Mouse (Mus musculus): Measurements from ENCODE around the gene Zpr1. TPM values are rescaled to one million over a fixed set of nuclear protein-coding genes. Genes with fewer than 3 reads are reported as not detected.

Gene Zpr1
- polyA plus RNA-seq, 1 experiment from 2014 or later = 39.5 TPM

GRCm38 (mm10) chr9:46268343-46268873, 4.5 kb upstream of the Zpr1 start, which contains the start of gene Apoa5:
Gene Apoa5 (plus strand): TSS chr9:46268633.
- H3K9me3 ChIP-seq (replicated peaks) = no peaks in the 10 kb centered on the region
- peaks cover 18% of the 10 kb centered on the region for H3K4me1 ChIP-seq (replicated peaks)
- no peak within 1 kb of the TSS for H3K27ac ChIP-seq
- peaks cover 23% of the 10 kb centered on the region for H3K27me3 ChIP-seq
- H3K4me3 ChIP-seq (replicated peaks) = no peak within 1 kb of the TSS
- WGBS (ENCODE audit: insufficient replicate concordance) = 35% methylated on average over 7 of the region's 7 CpGs
- ATAC-seq (ENCODE audit: low read depth) (no peak), DNase-seq (no peak)
- H3K4me2 ChIP-seq = no peak within 1 kb of the TSS
- H3K9ac ChIP-seq = no peak within 1 kb of the TSS
- H3K36me3 ChIP-seq = no peaks in the 10 kb centered on the region

GRCm38 (mm10) chr9:46269125-46269524, 3.7 kb upstream of the Zpr1 start:
- ATAC-seq (ENCODE audit: low read depth) = no peak
- WGBS (ENCODE audit: insufficient replicate concordance) = 67% methylated on average over 5 of the region's 5 CpGs
- no peak overlapping the region for H3K4me3 ChIP-seq (replicated peaks)

GRCm38 (mm10) chr9:46270782-46271181, 2.1 kb upstream of the Zpr1 start:
- H3K9me3 ChIP-seq (replicated peaks) = no peaks in the 10 kb centered on the region
- peaks cover 32% of the 10 kb centered on the region for H3K4me1 ChIP-seq (replicated peaks)
- WGBS (ENCODE audit: insufficient replicate concordance) = 86% methylated on average over 4 of the region's 4 CpGs
- no peak overlapping the region for H3K9ac ChIP-seq
- no peak overlapping the region for H3K27ac ChIP-seq
- H3K4me3 ChIP-seq (replicated peaks) = no peak overlapping the region
- ATAC-seq (ENCODE audit: low read depth) = no peak
- DNase-seq = no peak
- peaks cover 23% of the 10 kb centered on the region for H3K27me3 ChIP-seq
- H3K4me2 ChIP-seq = no peak overlapping the region
- H3K36me3 ChIP-seq = peaks cover 15% of the 10 kb centered on the region

More at GRCm38 (mm10) chr9:46269125-46269524, 3.7 kb upstream of the Zpr1 start:
- H3K9me3 ChIP-seq (replicated peaks) = no peaks in the 10 kb centered on the region
- DNase-seq = no peak
- no peak overlapping the region for H3K9ac ChIP-seq
- H3K4me1 ChIP-seq (replicated peaks) = peaks cover 25% of the 10 kb centered on the region
- no peak overlapping the region for H3K27ac ChIP-seq
- no peaks in the 10 kb centered on the region for H3K36me3 ChIP-seq
- no peak overlapping the region for H3K4me2 ChIP-seq
- H3K27me3 ChIP-seq = peaks cover 23% of the 10 kb centered on the region

- Histone ChIP-seq H3K36me3 (peaks cover 28% of the 10 kb centered on the region), H3K4me2 (peak overlapping the region; percentile 89), H3K9ac (peak overlapping the region; percentile 85; the same call in 1 of the 2 replicates), H3K27ac (peak overlapping the region; percentile 67; the same call in 1 of the 2 replicates), H3K4me3 (replicated peaks) (peak overlapping the region; percentile 91), H3K9me3 (replicated peaks) (no peaks in the 10 kb centered on the region), H3K4me1 (replicated peaks) (peaks cover 32% of the 10 kb centered on the region), H3K27me3 (peaks cover 23% of the 10 kb centered on the region)
- 30% methylated on average over 9 of the region's 9 CpGs for WGBS (ENCODE audit: insufficient replicate concordance)
- DNase-seq (peak; percentile 10), ATAC-seq (ENCODE audit: low read depth) (no peak)
These were observed 794 bp upstream of the Zpr1 start for GRCm38 (mm10) chr9:46272070-46272469.

- DNase-seq (no peak), ATAC-seq (ENCODE audit: low read depth) (no peak)
- peak overlapping the region; percentile 85; the same call in 1 of the 2 replicates for H3K9ac ChIP-seq
- peaks cover 14% of the 10 kb centered on the region for H3K27me3 ChIP-seq
- H3K4me1 ChIP-seq (replicated peaks) = peaks cover 26% of the 10 kb centered on the region
- H3K27ac ChIP-seq = no peak overlapping the region
- 72% methylated on average over 9 of the region's 9 CpGs for WGBS (ENCODE audit: insufficient replicate concordance)
- H3K4me2 ChIP-seq = peak overlapping the region; percentile 89
- peak overlapping the region; percentile 91 for H3K4me3 ChIP-seq (replicated peaks)
- H3K9me3 ChIP-seq (replicated peaks) = no peaks in the 10 kb centered on the region
- H3K36me3 ChIP-seq = peaks cover 51% of the 10 kb centered on the region
These were observed 1.6 kb downstream of the Zpr1 start for GRCm38 (mm10) chr9:46274494-46274893.

GRCm38 (mm10) chr9:46282631-46283436, 10.0 kb downstream of the Zpr1 start, which contains the start of gene Bud13:
Gene Bud13 (plus strand): TSS chr9:46283008.
- Histone ChIP-seq H3K9me3 (replicated peaks) (no peaks in the 10 kb centered on the region), H3K4me1 (replicated peaks) (peaks cover 23% of the 10 kb centered on the region), H3K27ac (peak within 1 kb of the TSS; percentile 83), H3K4me2 (peak within 1 kb of the TSS; percentile 74), H3K27me3 (no peaks in the 10 kb centered on the region), H3K9ac (peak within 1 kb of the TSS; percentile 89), H3K36me3 (peaks cover 59% of the 10 kb centered on the region), H3K4me3 (replicated peaks) (peak within 1 kb of the TSS; percentile 89)
- under 1% methylated on average over 55 of the region's 55 CpGs for WGBS (ENCODE audit: insufficient replicate concordance)
- DNase-seq = peak; percentile 90
- peak; percentile 91 for ATAC-seq (ENCODE audit: low read depth)

- Histone ChIP-seq H3K9me3 (replicated peaks) (no peaks in the 10 kb centered on the region), H3K36me3 (peaks cover 50% of the 10 kb centered on the region), H3K4me3 (replicated peaks) (no peak overlapping the region), H3K9ac (no peak overlapping the region), H3K4me1 (replicated peaks) (no peaks in the 10 kb centered on the region), H3K27ac (no peak overlapping the region), H3K27me3 (no peaks in the 10 kb centered on the region), H3K4me2 (no peak overlapping the region)
- no peak for ATAC-seq (ENCODE audit: low read depth)
- DNase-seq = no peak
- 81% methylated on average over 4 of the region's 4 CpGs for WGBS (ENCODE audit: insufficient replicate concordance)
These were observed 25.5 kb downstream of the Zpr1 start for GRCm38 (mm10) chr9:46298381-46298780.

GRCm38 (mm10) chr9:46302142-46302541, 29.3 kb downstream of the Zpr1 start:
- H3K9ac ChIP-seq = no peak overlapping the region
- H3K4me2 ChIP-seq = no peak overlapping the region
- no peak overlapping the region for H3K27ac ChIP-seq
- H3K4me1 ChIP-seq (replicated peaks) = no peaks in the 10 kb centered on the region
- 0 out of 2 replicates have a peak, but pooled peaks cover 3% of the 10 kb centered on the region for H3K27me3 ChIP-seq
- H3K4me3 ChIP-seq (replicated peaks) = no peak overlapping the region
- 11% methylated on average over 2 of the region's 2 CpGs for WGBS (ENCODE audit: insufficient replicate concordance)
- ATAC-seq (ENCODE audit: low read depth) (no peak), DNase-seq (peak; percentile 26)
- H3K36me3 ChIP-seq = peaks cover 20% of the 10 kb centered on the region
- H3K9me3 ChIP-seq (replicated peaks) = no peaks in the 10 kb centered on the region

GRCm38 (mm10) chr9:46309121-46309520, 36.3 kb downstream of the Zpr1 start:
- no peaks in the 10 kb centered on the region for H3K4me1 ChIP-seq (replicated peaks)
- H3K4me2 ChIP-seq = no peak overlapping the region
- no peak overlapping the region for H3K9ac ChIP-seq
- DNase-seq (no peak), ATAC-seq (ENCODE audit: low read depth) (no peak)
- H3K27me3 ChIP-seq = peaks cover 13% of the 10 kb centered on the region
- no peaks in the 10 kb centered on the region for H3K9me3 ChIP-seq (replicated peaks)
- no peak overlapping the region for H3K4me3 ChIP-seq (replicated peaks)
- WGBS (ENCODE audit: insufficient replicate concordance) = 12% methylated on average over 7 of the region's 7 CpGs
- H3K27ac ChIP-seq = no peak overlapping the region
- no peaks in the 10 kb centered on the region for H3K36me3 ChIP-seq

- peak; percentile 31 for DNase-seq
- Histone ChIP-seq H3K4me3 (replicated peaks) (no peak overlapping the region), H3K9ac (no peak overlapping the region), H3K4me1 (replicated peaks) (no peaks in the 10 kb centered on the region), H3K9me3 (replicated peaks) (0 out of 2 replicates have a peak, but pooled peaks cover 3% of the 10 kb centered on the region), H3K36me3 (no peaks in the 10 kb centered on the region), H3K27me3 (no peaks in the 10 kb centered on the region; the same call in 1 of the 2 replicates), H3K27ac (no peak overlapping the region), H3K4me2 (no peak overlapping the region)
- no peak for ATAC-seq (ENCODE audit: low read depth)
- 14% methylated on average over 4 of the region's 4 CpGs for WGBS (ENCODE audit: insufficient replicate concordance)
These were observed 41.6 kb downstream of the Zpr1 start for GRCm38 (mm10) chr9:46314507-46314906.

GRCm38 (mm10) chr9:46314921-46315320, 42.1 kb downstream of the Zpr1 start:
- Histone ChIP-seq H3K27me3 (no peaks in the 10 kb centered on the region; the same call in 1 of the 2 replicates), H3K27ac (no peak overlapping the region), H3K4me2 (no peak overlapping the region), H3K9me3 (replicated peaks) (0 out of 2 replicates have a peak, but pooled peaks cover 3% of the 10 kb centered on the region), H3K9ac (no peak overlapping the region), H3K36me3 (no peaks in the 10 kb centered on the region), H3K4me1 (replicated peaks) (no peaks in the 10 kb centered on the region), H3K4me3 (replicated peaks) (no peak overlapping the region)
- DNase-seq = no peak
- 35% methylated on average over 2 of the region's 2 CpGs for WGBS (ENCODE audit: insufficient replicate concordance)
- ATAC-seq (ENCODE audit: low read depth) = no peak
